25 mouse cellular contexts compared by ENCODE assay signal in the genomic region with DNA sequence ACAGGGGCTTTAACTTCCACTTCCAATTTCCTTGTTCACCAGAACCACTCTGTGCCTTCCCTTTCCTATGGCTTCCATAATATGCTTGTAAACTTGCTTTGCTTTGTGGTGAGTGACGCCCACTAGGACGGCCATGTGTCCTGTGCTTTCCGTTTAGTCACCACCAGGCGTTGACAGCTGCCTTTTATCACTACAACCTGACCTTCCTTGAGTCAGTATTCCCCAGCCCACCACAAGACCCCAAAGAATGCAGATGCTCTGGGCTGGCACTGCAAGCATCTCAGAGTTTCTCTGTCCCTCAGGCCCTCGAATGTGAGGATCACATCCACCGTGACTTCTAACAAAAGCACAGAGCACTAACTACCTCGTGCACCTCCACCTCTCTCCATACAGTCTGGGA. TPM values are rescaled to one million over a fixed set of nuclear protein-coding genes. Genes with fewer than 3 reads are reported as not detected.
"Had no signal": no experiment of that assay in that cellular context is flagged by ENCODE, and none has a peak within 500 bp of the region (broad histone marks: within the 10 kb centered on the region; RNA-seq: fewer than 3 reads in every experiment).

No protein-coding gene starts in this region.

- H3K27me3 ChIP-seq: kidney, embryonic 15.5 days; liver, embryonic 15.5 days; megakaryocyte, embryonic 14.5 days; midbrain, embryonic 13.5 days; stomach, embryonic 15.5 days had no signal

- H3K36me3 ChIP-seq: kidney, embryonic 15.5 days; liver, embryonic 12.5 days; liver, embryonic 15.5 days; lung, embryonic 15.5 days; midbrain, embryonic 10.5 days; midbrain, embryonic 13.5 days; neural tube, embryonic 13.5 days; stomach, embryonic 15.5 days had no signal

- ATAC-seq: liver, embryonic 12.5 days; midbrain, embryonic 13.5 days; midbrain, embryonic 16.5 days had no signal

- H3K4me3 ChIP-seq: kidney, embryonic 15.5 days; left cerebral cortex, adult 2 months; liver, embryonic 12.5 days; liver, embryonic 15.5 days; lung, embryonic 15.5 days; megakaryocyte, embryonic 14.5 days; midbrain, embryonic 10.5 days; midbrain, embryonic 13.5 days; myocyte; neural tube, embryonic 13.5 days; stomach, embryonic 15.5 days had no signal

- H3K9me3 ChIP-seq: kidney, embryonic 15.5 days; liver, embryonic 15.5 days; lung, embryonic 15.5 days; midbrain, embryonic 13.5 days; stomach, embryonic 15.5 days had no signal

- H3K9ac ChIP-seq: kidney, embryonic 15.5 days; liver, embryonic 12.5 days; liver, embryonic 15.5 days; lung, embryonic 15.5 days; midbrain, embryonic 13.5 days; neural tube, embryonic 13.5 days; stomach, embryonic 15.5 days had no signal

- H3K4me1 ChIP-seq: kidney, embryonic 15.5 days; liver, embryonic 12.5 days; liver, embryonic 15.5 days; lung, embryonic 15.5 days; megakaryocyte, embryonic 14.5 days; midbrain, embryonic 13.5 days; stomach, embryonic 15.5 days had no signal

- DNase-seq: kidney, postnatal 10 days; kidney, postnatal 36 days; layer of hippocampus, postnatal 36 days; lung, adult 18-20 months; lung, postnatal 10 days; lung, postnatal 36 days; retina, postnatal 1 day; right cerebral cortex, postnatal 25 days; spleen, adult 18-20 months; thymus, postnatal 25 days had no signal

- H3K27ac ChIP-seq: kidney, embryonic 15.5 days; left cerebral cortex, adult 2 months; liver, embryonic 12.5 days; liver, embryonic 15.5 days; lung, embryonic 15.5 days; midbrain, embryonic 10.5 days; midbrain, embryonic 13.5 days; neural tube, embryonic 13.5 days; stomach, embryonic 15.5 days had no signal

- H3K4me2 ChIP-seq: kidney, embryonic 15.5 days; liver, embryonic 12.5 days; liver, embryonic 15.5 days; lung, embryonic 15.5 days; midbrain, embryonic 13.5 days; neural tube, embryonic 13.5 days; stomach, embryonic 15.5 days had no signal

RNA-seq across cellular contexts. Expression of a gene that starts 49.3 kb away (rescaled TPM):
- total RNA-seq: monocyte, adult 5-6 weeks; neutrophil, adult 5-6 weeks had no signal
- polyA plus RNA-seq: kidney, embryonic 15.5 days; limb, embryonic 11.5 days; liver, embryonic 12.5 days; liver, embryonic 15.5 days; lung, embryonic 15.5 days; myocyte; neural tube, embryonic 13.5 days; stomach, embryonic 15.5 days had no signal
